Mouse (Mus musculus) right cerebral cortex, postnatal 25 days (tissue): Measurements from ENCODE around the gene Pdlim7.
A peak's percentile ranks its signal among the peaks of the same experiment; 100 is the strongest.

Source experiments
- DNase-seq: peaks from one replicate; pipeline ENCODE4 v3.0.0; 2022

Pdlim7 gene

DNA sequence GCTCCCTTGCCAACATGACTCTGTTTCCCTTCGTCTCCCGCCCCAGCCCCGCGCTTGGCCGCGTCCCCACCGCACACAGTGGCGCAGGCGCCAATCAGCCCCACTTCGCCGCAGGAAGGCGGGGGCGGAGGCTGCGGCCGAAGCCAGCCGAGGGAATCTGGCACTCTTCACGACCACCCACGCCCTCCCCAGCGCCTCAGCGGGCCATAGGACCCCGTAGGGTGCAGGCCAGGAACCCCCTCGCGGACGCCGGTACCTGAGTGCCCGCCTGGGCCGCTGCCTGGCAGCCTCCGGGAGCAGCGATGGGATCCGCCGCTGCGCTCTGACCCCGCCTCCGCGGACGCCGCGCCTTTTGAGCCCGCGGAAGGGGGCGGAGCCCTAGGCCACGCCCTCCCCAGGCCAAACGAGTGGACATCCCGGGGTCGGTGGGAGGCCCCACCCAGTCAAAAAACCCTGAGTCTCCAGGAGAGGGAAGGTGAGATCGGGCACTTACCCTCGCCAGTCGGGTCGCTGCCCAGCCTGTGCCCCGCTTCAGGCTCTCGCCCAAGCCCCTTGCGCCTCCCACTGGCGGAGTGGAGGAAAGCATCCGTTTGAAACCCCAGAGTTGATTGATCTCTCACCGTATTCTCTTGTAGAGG lies at the start of gene Pdlim7:
TSS of gene Pdlim7 (minus strand) at position 566 of the 638 bp plus-strand sequence.
- DNase-seq = peak; percentile 86

DNA sequence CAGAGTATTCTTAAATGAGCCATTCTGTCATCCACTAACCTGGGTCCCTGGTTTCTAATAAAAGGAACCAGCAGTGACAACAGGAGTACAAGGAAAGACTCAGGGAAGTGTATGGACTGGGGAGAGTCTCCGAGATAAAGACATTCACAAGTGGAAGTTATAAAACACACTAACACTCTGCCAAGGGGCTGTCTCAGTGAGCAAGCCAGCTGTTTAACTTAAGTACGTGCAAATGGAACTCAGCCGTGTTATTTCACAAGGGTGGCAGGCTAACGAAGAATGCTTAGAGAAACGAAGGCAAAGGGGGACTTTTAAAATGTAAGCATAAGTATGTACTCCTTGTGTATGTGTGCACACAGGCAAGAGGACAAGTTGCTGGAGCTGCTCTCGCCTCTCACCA lies 44.0 kb upstream of the Pdlim7 start:
- DNase-seq = no peak

DNA sequence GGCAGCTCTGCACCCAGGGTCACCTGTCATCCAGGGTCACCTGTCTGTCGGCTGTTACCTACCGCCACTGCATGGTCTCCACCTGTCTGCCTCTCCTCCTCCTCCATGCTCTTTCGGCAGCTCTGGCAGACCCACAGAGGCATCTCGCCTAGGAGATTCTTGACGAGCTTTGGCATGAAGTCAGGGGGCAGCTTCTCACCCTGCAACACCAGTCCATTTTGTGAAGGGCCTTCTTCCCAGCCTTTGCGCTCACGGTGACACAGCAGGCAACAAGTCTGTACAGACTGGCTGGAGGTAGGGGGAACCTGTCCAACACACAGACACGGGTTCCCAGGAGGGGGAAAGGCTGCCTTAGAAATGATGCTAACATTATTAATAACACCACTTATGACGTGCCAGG lies 42.4 kb upstream of the Pdlim7 start:
- no peak for DNase-seq

DNA sequence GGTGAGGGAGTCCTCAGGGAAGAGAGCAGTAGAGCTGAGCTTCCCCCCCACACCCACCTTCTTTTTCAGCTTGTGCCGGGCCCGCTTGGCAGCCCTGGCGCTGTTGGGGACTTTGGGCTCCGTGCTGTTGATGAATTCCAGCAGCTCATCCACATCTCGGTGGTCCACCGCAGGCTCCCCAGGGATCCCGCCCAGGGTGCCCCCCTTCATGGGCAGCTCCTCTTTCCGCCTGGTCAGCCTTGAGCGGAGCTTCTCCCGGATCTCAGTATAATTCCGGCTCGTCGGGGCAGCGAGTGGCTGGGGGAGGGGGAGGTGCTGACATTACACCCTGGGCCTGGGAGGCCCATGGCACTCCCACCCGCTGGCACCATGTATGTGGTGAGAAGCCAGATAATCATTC lies 35.6 kb upstream of the Pdlim7 start:
- no peak for DNase-seq

DNA sequence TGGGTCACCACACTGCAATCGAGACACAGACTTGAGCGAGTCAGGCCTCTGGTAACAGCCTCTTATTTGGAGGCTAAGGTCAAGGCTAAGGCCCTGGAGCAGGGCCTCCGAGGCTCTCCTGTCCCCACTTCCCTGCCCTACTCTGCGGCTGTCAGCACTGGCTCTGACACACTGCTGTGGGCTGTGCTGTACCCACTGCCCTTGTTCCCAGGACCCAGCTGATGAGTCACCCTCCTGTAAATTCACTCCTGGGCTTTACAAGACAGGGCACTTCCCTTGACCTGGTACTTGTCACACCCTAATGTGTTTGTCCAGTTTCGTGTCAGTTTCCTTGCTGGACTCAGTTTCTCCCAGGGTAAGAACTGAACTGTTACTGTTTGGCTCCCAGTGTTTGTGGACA lies 35.0 kb upstream of the Pdlim7 start:
- DNase-seq = no peak

DNA sequence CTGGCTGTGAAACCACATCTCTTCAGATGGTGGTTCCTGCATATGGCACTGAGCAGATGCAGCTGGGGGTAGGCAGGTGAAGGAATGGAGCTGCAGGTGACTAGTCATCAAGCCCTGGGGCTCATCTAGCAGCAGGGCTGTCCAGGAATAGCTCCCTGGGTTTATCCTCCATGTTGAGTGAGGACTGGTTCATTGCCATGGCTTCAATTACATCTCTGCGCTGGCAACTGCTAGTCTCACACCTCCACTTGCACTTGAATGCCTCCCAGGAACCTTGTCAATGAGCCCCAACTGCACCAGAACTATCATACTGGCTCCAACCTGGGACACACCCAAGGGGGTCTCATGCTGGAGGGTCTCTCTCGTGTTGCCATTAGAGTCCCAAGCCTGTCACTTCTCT lies 34.4 kb upstream of the Pdlim7 start:
- no peak for DNase-seq

DNA sequence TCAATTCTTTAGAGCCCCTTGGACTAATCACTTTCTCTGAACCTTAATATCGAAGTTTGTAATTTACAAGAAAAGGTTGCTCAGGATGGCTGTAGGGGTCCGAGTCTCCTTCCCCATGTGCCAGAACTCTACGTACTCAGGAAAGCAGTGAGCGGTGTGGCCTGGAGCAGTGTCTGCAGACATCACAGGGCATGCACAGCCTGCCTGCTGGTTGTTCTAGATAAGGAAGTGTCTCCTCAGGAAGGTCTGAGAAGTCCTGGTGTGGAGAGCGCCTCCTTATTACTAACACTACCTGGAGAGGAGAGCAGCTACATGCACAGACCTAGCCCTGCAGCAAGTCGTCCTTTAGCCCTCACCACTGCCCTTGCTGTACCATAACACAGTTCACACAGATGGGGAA lies 31.3 kb upstream of the Pdlim7 start:
- no peak for DNase-seq

DNA sequence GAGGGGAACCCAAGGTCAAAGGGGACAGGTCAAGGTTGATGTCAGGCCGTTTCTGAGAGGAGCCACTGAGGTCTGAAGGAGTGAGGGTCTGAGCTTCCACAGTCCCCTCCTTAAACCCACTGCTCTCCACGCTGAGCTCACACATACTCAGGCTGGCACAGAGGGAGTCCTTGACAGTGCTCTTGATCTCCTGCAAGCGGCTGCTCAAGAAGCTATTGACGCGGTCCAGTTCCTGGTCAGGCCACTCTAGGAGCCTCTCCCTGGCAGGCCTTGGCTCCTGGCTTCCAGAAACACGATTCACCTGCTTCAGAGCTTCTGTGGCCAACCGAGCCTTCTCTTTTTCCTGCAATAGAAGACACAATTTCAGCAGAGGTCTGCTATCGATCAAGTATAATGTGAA lies 30.0 kb upstream of the Pdlim7 start:
- no peak for DNase-seq

DNA sequence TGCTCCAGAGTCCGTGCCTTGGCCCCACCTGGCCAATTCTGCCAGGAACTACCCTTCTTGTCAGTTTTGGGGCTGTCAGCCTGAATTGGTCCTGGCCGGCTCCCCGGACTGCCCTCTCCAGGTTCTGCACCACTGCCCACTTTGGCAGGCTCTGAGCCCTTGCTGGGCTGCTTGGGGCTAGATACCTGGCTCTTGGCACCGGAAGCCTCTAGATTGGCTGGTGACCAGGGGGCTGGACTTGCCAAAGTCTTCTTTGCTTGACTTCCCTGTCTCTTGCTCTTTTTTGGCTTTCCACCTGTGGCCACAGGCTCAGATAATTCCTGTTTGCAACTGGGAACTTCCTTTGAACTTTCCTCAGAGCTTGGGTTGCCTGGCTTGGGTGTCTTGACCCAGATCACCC lies 29.4 kb upstream of the Pdlim7 start:
- no peak for DNase-seq

DNA sequence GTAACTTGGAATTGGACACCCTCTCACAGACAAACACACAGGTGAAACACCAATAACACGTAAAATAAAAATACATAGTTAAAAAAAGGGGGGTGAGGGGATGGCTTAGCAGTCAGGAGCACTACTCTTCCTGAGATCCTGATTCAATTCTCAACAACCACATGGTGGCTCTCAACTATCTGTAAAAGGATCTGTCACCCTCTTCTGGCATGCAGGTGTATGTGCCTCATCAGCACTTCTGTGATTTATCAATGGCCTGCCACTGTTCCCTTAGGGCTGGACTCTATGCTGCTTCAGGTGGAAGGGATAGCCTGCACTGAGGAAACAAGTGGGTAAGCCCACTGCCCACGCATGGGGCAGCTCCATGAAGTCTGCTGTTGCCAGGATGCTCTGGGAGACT lies 27.5 kb upstream of the Pdlim7 start:
- no peak for DNase-seq

DNA sequence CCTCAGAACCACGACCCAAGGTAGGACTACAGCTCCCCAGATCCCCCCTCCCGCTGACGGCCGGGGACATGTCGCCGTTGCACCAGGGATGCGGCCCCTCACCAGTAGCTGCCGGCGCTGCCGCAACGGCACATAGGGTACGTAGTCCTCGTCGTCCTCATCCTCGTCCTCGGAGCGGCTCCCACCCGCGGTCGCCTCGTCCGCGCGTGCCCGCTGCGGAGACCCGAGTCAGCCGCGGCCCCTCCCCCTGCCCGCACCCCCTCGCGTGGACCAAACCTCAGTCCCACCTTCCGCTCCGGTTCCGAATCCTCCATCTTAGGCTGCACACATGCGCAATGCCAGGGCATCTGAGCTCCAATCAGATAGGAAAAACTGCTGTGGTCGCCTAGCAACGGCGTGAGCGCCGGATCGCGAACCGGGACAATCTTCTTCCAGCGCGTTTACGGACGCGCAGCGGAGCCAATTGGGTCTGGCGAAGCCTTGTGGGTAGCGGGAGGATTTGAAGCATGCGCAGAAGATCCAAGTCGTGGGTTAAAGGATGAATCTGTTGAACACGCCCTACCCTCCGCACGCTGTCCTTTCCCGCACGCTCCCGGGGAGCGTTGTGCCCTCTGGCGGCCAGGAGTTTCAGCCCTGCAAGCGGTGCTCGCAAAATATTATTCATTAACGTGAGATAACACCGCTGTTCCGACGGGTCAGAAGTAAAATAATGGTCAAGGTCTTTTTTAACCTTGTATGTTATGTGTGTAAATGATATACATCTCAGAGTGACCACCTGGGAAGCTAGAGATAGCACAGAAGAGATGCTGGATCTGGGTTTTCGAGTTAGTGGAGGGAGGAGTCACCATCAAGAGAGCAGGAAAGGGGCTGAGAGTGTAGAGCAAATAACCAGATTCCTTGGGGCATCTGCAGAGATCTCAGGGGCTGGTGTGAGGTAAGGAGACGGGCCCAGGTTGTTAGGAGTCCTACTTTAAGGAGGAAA lies 23.0 kb upstream of the Pdlim7 start, which contains the start of gene Ddx41:
TSS of gene Ddx41 (minus strand) at position 465 of the 982 bp plus-strand sequence.
- peak; percentile 99 for DNase-seq

DNA sequence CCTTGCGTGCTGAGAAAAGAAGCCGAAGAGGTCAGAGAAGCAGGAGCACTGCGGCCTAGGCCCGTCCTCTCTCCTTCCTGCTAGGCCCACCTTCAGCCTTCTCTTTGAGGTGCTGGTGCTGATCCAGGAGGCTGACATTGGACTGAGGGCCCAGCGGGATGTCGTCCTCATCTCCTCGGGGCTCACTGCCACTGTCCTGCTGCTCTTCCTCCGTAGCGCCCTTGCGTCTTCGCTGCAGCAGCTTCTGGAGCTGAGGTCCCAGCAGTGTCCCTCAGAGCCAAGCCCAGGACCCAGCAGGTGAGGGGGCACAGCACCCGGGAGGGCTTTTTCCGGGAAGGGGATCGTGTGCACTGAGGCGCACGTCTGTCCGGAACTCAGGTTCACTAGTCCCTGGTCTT lies 22.3 kb upstream of the Pdlim7 start:
- DNase-seq = no peak

DNA sequence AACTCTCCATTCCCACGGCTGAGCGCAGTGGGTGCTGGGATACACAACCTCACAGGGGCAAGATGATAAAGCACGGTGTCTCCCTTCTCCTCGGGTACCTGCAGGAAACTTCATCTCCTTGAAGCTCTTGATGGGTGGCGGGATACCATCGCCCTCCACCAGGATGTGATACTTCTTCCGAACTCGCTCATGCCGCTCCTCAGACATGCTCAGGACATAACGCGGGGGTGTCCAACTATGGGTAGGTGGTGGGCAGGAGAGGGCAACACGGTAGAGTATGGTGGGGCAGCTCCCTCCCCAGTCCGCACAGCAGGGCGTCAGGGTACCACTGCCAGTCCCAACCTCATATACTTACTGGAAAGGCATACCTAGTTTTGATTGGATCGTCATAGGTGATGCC lies 21.7 kb upstream of the Pdlim7 start:
- DNase-seq = no peak

DNA sequence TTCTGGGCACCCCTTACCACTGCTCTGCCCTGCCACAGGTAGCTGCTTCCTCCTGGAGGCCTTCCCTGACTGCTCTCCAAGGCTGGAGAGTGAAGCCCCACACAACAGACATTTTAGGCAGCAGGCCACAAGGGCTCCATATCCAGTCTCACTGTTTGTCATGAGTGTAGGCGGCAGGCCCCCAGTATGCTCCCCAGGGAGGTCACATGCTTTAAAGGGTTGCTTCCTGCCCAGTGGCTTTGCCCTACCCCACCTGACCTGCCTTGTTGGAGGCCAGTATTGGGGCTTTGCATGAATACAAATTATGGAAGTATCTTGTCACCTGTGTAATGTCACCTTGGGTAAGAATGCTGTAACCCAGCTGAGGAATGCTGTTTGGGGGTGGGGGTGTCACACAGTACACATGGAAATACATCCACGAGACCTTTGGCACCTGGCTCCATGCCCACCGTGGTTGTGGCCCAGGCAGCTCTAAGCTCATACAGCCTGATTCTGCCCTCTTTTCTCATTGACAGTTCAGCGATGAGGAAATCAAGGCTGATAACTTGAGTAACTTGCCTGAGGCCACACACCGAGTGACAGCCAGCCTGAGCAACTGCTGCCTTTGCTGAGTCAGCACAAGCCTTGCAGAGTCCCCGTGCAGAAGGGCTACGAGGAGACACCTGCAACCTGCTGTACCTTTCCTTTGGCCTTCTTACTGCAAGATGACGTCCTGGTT lies 15.9 kb upstream of the Pdlim7 start, which contains the start of gene Dok3:
TSS of gene Dok3 (minus strand) at position 99 of the 718 bp plus-strand sequence.
- no peak for DNase-seq

DNA sequence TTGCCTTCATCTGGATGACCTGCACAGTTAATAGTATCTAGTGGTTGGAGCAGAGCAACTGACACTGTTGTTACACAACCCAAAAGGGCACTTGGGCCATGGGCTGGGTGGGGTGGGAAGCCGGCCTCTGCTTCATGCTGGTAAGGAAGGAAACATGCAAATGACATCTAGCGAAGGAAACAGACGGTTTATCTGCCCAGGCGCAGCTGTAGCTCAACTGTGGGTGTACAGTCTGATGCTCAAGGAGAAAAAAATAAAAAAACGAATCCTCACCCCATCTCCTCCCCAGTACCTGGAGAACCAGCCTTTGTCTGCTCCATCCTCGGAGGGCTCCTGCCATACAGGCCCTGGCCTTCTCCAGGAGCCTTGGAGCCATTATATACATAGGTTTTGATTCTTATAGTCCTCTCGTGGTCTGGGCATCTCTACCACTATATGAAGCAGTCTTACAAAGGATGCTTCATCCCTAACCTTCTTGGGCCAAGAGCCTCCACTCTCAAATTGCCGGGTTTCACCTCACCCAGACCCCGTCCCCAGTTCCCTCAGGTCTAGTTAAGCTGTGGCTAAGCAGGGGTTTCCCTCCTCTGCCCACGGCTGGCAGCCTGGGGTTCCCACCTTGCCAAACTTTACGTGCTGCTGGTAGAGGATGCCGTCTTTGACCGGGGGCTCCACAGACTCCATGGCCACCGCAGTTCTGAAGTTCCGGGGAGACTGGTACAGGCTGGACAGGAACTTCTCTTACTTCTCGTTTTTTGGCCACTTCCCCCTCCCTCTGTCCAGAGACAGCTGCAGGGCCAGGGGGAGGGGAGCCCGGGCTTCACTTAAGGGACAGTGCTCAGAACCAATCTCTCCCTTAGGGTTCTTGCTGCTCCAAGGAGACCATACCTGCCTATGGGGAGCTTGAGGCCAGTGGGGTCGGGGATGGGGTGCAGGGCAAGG lies 14.6 kb upstream of the Pdlim7 start:
- no peak for DNase-seq

DNA sequence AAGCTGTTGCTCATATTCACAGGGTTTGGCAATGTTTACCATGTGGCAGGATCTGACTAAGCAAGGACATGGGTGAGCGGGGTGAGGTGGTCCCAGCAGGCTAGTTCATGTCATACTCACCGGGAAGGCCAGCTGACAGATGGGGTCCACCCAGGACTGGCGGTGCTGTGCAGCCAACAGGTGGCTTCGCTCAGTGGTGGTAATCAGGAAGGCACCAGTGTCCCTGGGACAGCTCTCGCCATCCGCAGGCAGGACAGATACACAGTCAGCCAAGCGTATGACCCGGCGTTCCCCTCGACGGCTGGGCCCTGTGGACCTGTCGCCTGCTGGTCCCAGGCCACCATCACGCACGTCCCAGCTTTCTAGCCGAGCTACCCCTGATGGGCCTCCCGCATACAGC lies 13.7 kb upstream of the Pdlim7 start:
- DNase-seq = no peak

DNA sequence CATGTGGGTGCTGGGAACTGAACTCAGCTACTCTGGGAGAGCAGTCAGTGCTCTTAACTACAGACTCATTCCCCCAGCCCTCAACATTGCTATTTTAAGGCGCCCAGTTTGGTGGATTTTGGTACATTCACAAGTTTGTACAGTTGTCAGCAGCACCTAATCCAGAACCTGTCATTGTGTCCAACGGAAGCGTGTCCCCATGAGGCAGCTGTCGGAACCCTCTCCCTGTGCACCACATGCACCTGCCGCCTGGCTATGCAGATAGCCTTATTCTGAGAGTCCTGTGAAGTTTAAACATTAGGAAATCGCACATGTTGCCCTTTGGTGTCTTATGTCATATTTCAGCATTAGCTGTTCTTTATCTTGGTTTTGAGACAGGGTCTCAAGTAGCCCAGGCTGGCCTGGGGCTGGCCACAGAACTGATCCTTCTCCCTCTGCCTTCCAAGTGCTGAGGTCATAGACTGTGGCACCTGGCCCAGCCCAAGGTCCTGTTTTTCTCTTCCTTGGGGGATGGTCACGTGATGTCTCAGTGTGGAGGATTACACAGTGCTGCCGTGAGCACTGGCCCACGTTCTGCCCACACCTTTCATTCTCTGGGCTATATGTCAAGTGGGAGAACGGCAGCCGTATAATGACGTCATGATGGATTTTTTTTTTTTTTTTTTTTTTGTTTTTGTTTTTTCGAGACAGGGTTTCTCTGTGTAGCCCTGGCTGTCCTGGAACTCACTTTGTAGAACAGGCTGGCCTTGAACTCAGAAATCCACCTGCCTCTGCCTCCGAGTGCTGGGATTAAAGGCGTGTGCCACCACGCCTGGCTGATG lies 12.5 kb upstream of the Pdlim7 start:
- no peak for DNase-seq

DNA sequence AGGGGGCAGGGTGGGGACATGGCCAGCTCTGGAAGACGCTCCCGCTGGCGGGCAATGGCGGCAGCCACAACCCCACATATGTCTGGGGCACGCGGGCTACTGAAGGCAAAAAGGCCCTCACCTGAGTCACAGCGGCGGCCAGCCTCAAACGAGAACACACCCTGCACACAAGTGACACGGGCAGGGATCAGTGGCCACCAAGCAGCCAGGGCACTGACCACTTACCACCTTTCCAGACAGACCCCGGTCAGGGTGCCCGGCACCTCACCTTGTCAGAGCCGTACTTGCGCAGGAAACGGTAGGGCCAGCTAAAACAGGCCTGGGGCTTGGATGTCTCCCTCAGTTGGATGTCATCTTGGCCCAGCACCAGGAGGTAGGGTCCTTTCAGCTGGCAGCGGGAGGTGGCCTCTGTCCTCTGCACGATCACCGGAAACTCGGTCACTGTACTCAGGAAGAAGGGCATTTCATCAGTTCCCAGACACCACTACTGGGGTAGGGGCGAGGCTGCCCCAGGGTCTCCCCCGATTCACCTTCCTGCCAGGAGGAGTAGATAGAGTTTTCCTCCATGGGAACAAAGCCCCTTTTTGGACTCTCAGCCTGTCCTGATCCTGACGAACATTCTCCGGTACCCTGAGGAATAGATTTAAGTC lies 10.6 kb upstream of the Pdlim7 start:
- no peak for DNase-seq

DNA sequence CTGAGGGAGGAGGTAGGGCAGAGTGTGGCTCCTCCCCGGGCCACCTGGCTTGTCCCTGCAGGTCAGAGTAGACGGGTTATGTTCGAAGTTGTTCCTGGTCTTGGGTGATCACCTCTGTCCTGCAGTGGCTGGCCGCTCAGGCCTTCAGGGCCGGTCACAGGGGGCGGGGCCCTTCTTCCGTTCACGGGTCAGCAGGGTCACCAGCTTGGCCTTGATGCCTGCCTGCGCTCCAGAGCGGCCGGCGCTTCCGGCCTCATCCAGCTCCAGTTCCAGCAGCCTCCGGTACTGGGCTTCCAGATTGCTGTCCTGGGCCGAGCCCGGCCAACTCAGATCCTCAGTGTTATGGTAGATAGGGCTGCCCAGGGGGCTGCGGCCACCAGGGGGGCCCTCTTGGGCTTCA lies 9.8 kb upstream of the Pdlim7 start:
- no peak for DNase-seq

DNA sequence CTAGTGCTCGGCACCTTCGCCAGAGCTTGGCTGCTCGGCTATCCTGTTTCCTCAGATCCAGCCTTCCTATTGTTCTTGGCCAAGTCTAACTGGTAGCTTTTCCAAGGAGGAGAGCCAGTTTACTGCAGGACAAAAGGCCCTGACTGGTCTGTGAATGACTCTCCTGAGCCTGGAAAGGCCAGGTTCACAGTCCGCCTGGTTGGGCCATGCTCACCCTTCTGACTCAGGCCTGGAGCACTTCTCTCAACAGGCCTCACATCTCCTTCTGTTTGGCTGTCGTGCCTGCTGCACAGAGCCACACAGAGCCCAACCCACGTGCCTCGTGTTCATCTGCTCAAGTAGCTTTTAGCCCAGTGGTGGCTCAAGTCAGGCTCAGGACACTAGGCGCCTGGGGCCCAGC lies 9.3 kb upstream of the Pdlim7 start:
- DNase-seq = no peak

DNA sequence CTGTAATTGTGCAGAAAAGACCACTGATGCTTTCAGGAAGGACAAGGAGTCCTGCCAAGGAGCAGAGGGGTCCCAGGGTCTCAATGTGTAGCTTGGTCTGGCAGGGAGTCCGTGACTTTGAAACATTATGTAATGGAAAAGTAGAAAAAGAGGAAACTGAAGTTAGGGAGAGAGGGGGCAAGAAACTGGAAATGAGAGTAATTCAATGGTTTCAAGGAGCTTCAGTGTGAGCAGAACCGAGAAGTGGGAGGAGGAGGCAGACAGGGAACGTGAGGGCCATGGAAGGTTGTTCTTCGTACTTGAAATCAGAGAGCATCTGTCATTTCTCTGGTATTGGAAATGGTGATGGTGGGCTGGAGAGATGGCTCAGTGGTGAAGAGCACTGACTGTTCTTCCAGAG lies 6.1 kb upstream of the Pdlim7 start:
- no peak for DNase-seq
